Mouse (Mus musculus) midbrain, embryonic 10.5 days (tissue): ENCODE results near the gene Olfr342. TPM values are rescaled to one million over a fixed set of nuclear protein-coding genes. Genes with fewer than 3 reads are reported as not detected.

Source experiments
- DNase-seq: peaks from one replicate; pipeline ENCODE4 v3.0.0-alpha.2; 2017; ENCODE audit warnings: low spot score
- H3K27ac ChIP-seq: fragments of 300-500 bp; sonication (generic); replicated peaks from 2 replicates; pipeline ENCODE4 v1.5.1; 2016; ENCODE audit warnings: mild to moderate bottlenecking
- H3K27me3 ChIP-seq: fragments of 300-500 bp; sonication (generic); 2 replicates; pipeline ENCODE4 v1.6.1; 2016; ENCODE audit warnings: low read depth, mild to moderate bottlenecking; ENCODE audit not compliant: poor library complexity, severe bottlenecking
- H3K36me3 ChIP-seq: fragments of 300-500 bp; sonication (generic); 2 replicates; pipeline ENCODE4 v1.6.1; 2016; ENCODE audit warnings: mild to moderate bottlenecking, moderate library complexity
- H3K4me1 ChIP-seq: fragments of 300-500 bp; sonication (generic); 2 replicates; pipeline ENCODE4 v1.6.1; 2016
- H3K4me3 ChIP-seq: fragments of 300-500 bp; sonication (generic); 2 replicates; pipeline ENCODE4 v1.5.1; 2016; ENCODE audit warnings: mild to moderate bottlenecking, moderate library complexity
- H3K9me3 ChIP-seq: fragments of 300-500 bp; sonication (generic); replicated peaks from 2 replicates; pipeline ENCODE4 v1.6.1; 2016; ENCODE audit warnings: mild to moderate bottlenecking
- WGBS: fragments of 180-500 bp; shearing (Covaris S2); methylation state at CpG from one replicate; pipeline ENCODE4 v1.1.7; 2016; 5-methylcytosine and 5-hydroxymethylcytosine counted together
- polyA plus RNA-seq: library from polyadenylated mRNA; unstranded; fragments of >200 nt; fragmentation: Nextera tagmentation; extraction: Ambion mirVana; gene quantifications from 2 replicates; pipeline ENCODE4 v1.2.1, GENCODE M21; 2016

The Olfr342 gene
- polyA plus RNA-seq, result not detected in 2 replicates

GRCm38 (mm10) chr2:36524698-36525097 lies at the start of gene Olfr342:
Gene Olfr342 (plus strand): TSS chr2:36524998.
- DNase-seq, result no peak
- no peaks in the 10 kb centered on the region for H3K27me3 ChIP-seq
- H3K4me1 ChIP-seq, result no peaks in the 10 kb centered on the region
- peaks cover 23% of the 10 kb centered on the region for H3K9me3 ChIP-seq
- no peak within 1 kb of the TSS for H3K4me3 ChIP-seq
- WGBS, result 78% methylated on average over 3 of the region's 3 CpGs
- H3K36me3 ChIP-seq, result no peaks in the 10 kb centered on the region
- no peak within 1 kb of the TSS for H3K27ac ChIP-seq

GRCm38 (mm10) chr2:36482368-36482767 lies 42.4 kb upstream of the Olfr342 start, which contains the start of gene Olfr341:
Gene Olfr341 (minus strand): TSS chr2:36482468.
- Histone ChIP-seq H3K27ac (no peak within 1 kb of the TSS), H3K27me3 (no peaks in the 10 kb centered on the region), H3K4me1 (no peaks in the 10 kb centered on the region), H3K9me3 (peaks cover 35% of the 10 kb centered on the region), H3K36me3 (no peaks in the 10 kb centered on the region), H3K4me3 (no peak within 1 kb of the TSS)
- DNase-seq, result no peak

- peaks cover 51% of the 10 kb centered on the region for H3K9me3 ChIP-seq
- H3K36me3 ChIP-seq, result no peaks in the 10 kb centered on the region
- H3K27ac ChIP-seq, result no peak overlapping the region
- no peaks in the 10 kb centered on the region for H3K4me1 ChIP-seq
- no peaks in the 10 kb centered on the region for H3K27me3 ChIP-seq
- no peak overlapping the region for H3K4me3 ChIP-seq
- no peak for DNase-seq
These were observed 40.4 kb downstream of the Olfr342 start for GRCm38 (mm10) chr2:36565156-36565555.

- no peaks in the 10 kb centered on the region for H3K27me3 ChIP-seq
- H3K9me3 ChIP-seq, result peaks cover 45% of the 10 kb centered on the region
- no peak within 1 kb of the TSS for H3K27ac ChIP-seq
- no peak for DNase-seq
- H3K4me1 ChIP-seq, result no peaks in the 10 kb centered on the region
- no peaks in the 10 kb centered on the region for H3K36me3 ChIP-seq
- WGBS, result 70% methylated on average over 1 of the region's 1 CpGs
- H3K4me3 ChIP-seq, result no peak within 1 kb of the TSS
These were observed 41.6 kb downstream of the Olfr342 start, which contains the start of gene Olfr344 for GRCm38 (mm10) chr2:36566362-36566761. Gene Olfr344 (plus strand): TSS chr2:36566662.

GRCm38 (mm10) chr2:36567022-36567421 lies 42.2 kb downstream of the Olfr342 start:
- Histone ChIP-seq H3K27me3 (no peaks in the 10 kb centered on the region), H3K27ac (no peak overlapping the region), H3K4me3 (no peak overlapping the region), H3K4me1 (no peaks in the 10 kb centered on the region), H3K36me3 (no peaks in the 10 kb centered on the region), H3K9me3 (peaks cover 40% of the 10 kb centered on the region)
- no peak for DNase-seq

- Histone ChIP-seq H3K4me3 (no peak overlapping the region), H3K9me3 (peaks cover 40% of the 10 kb centered on the region), H3K36me3 (no peaks in the 10 kb centered on the region), H3K4me1 (no peaks in the 10 kb centered on the region), H3K27ac (no peak overlapping the region), H3K27me3 (no peaks in the 10 kb centered on the region)
- WGBS, result 96% methylated on average over 3 of the region's 3 CpGs
- DNase-seq, result no peak
These were observed 43.0 kb downstream of the Olfr342 start for GRCm38 (mm10) chr2:36567845-36568244.

Other genes with a start within 250 kb of the Olfr342 start
- gene Olfr338, start 151.5 kb upstream of the Olfr342 start, polyA plus RNA-seq, result not detected in 2 replicates
- not detected in 2 replicates for gene Olfr339, start 106.1 kb upstream of the Olfr342 start, polyA plus RNA-seq
- not detected in 2 replicates for gene Olfr340, start 72.4 kb upstream of the Olfr342 start, polyA plus RNA-seq
- not detected in 2 replicates for gene Olfr341, start 42.5 kb upstream of the Olfr342 start, polyA plus RNA-seq
- gene Olfr344, start 41.7 kb downstream of the Olfr342 start, polyA plus RNA-seq, result not detected in 2 replicates
- not detected in 2 replicates for gene Olfr345, start 115.0 kb downstream of the Olfr342 start, polyA plus RNA-seq
- gene Olfr346, start 160.8 kb downstream of the Olfr342 start, polyA plus RNA-seq, result not detected in 2 replicates
- gene Olfr347, start 206.9 kb downstream of the Olfr342 start, polyA plus RNA-seq, result not detected in 2 replicates